Mouse (Mus musculus) adrenal gland, postnatal 14 days (tissue): Measurements from ENCODE around the gene Eif4g2. TPM values are rescaled to one million over a fixed set of nuclear protein-coding genes. Genes with fewer than 3 reads are reported as not detected.

Source experiments
- DNase-seq: peaks from one replicate; pipeline ENCODE4 v3.0.0; 2021; ENCODE audit warnings: mixed read lengths
- long read RNA-seq, 2 experiments: library from polyadenylated mRNA; stranded (forward); transcript quantifications; one replicate each; pipeline ENCODE4 v2.0.0; 2021
- total RNA-seq: library from RNA; stranded (reverse); gene quantifications from 2 replicates; pipeline ENCODE4 v1.2.3, GENCODE M21; 2021

Gene Eif4g2
- total RNA-seq, result 933 and 946 TPM in 2 replicates
- long read RNA-seq, experiment 1, full-length matches to known transcripts, result 454 of 698 reads
- long read RNA-seq, experiment 1, partial matches to known transcripts, result 204 of 698 reads
- long read RNA-seq, experiment 1, other reads (novel, unspliced or antisense), result 40 of 698 reads
- long read RNA-seq, experiment 2, full-length matches to known transcripts, result 417 of 626 reads
- long read RNA-seq, experiment 2, partial matches to known transcripts, result 161 of 626 reads
- long read RNA-seq, experiment 2, other reads (novel, unspliced or antisense), result 48 of 626 reads

- DNase-seq, result peak; percentile 99
These were observed at the start of gene Eif4g2 for GRCm38 (mm10) chr7:111082822-111083732. Gene Eif4g2, minus strand, starts transcription at chr7:111083030.

GRCm38 (mm10) chr7:111132596-111132995, 49.8 kb upstream of the Eif4g2 start:
- DNase-seq, result no peak

- peak; percentile 43 for DNase-seq
These were observed 44.0 kb upstream of the Eif4g2 start for GRCm38 (mm10) chr7:111126636-111127395.

GRCm38 (mm10) chr7:111123761-111124546, 41.1 kb upstream of the Eif4g2 start:
- no peak for DNase-seq

GRCm38 (mm10) chr7:111122531-111123130, 39.8 kb upstream of the Eif4g2 start:
- peak; percentile 98 for DNase-seq

- peak; percentile 89 for DNase-seq
These were observed 39.3 kb upstream of the Eif4g2 start for GRCm38 (mm10) chr7:111122084-111122530.

- DNase-seq, result peak; percentile 10
These were observed 38.7 kb upstream of the Eif4g2 start for GRCm38 (mm10) chr7:111121522-111121921.

- DNase-seq, result no peak
These were observed 26.7 kb upstream of the Eif4g2 start for GRCm38 (mm10) chr7:111109561-111109960.

- DNase-seq, result no peak
These were observed 26.3 kb upstream of the Eif4g2 start for GRCm38 (mm10) chr7:111109161-111109560.

GRCm38 (mm10) chr7:111098196-111098595, 15.4 kb upstream of the Eif4g2 start:
- DNase-seq, result no peak

GRCm38 (mm10) chr7:111095169-111095568, 12.3 kb upstream of the Eif4g2 start:
- DNase-seq, result no peak

- DNase-seq, result no peak
These were observed 2.3 kb upstream of the Eif4g2 start for GRCm38 (mm10) chr7:111085153-111085552.

GRCm38 (mm10) chr7:111084443-111084842, 1.6 kb upstream of the Eif4g2 start:
- no peak for DNase-seq

GRCm38 (mm10) chr7:111083733-111084120, 897 bp upstream of the Eif4g2 start:
- DNase-seq, result no peak

GRCm38 (mm10) chr7:111082043-111082821, 598 bp downstream of the Eif4g2 start:
- DNase-seq, result peak; percentile 93

- DNase-seq, result no peak
These were observed 2.0 kb downstream of the Eif4g2 start for GRCm38 (mm10) chr7:111080876-111081275.

GRCm38 (mm10) chr7:111080026-111080425, 2.8 kb downstream of the Eif4g2 start:
- DNase-seq, result no peak

- no peak for DNase-seq
These were observed 4.6 kb downstream of the Eif4g2 start for GRCm38 (mm10) chr7:111078271-111078670.

- no peak for DNase-seq
These were observed 7.5 kb downstream of the Eif4g2 start for GRCm38 (mm10) chr7:111075288-111075687.

GRCm38 (mm10) chr7:111072410-111072809, 10.4 kb downstream of the Eif4g2 start:
- no peak for DNase-seq

GRCm38 (mm10) chr7:111070167-111070496, 12.7 kb downstream of the Eif4g2 start:
- DNase-seq, result no peak
